Mouse (Mus musculus) layer of hippocampus, adult 9-11 months (tissue): Measurements from ENCODE around the gene Cd300c2.
"Not testable (repeated sequence)": the region's sequence is repeated elsewhere in the genome, so short reads cannot be mapped to it uniquely, and the experiment has no call there.

Source experiments
- DNase-seq: peaks from one replicate; pipeline ENCODE4 v3.0.0; 2022

Gene Cd300c2

DNA sequence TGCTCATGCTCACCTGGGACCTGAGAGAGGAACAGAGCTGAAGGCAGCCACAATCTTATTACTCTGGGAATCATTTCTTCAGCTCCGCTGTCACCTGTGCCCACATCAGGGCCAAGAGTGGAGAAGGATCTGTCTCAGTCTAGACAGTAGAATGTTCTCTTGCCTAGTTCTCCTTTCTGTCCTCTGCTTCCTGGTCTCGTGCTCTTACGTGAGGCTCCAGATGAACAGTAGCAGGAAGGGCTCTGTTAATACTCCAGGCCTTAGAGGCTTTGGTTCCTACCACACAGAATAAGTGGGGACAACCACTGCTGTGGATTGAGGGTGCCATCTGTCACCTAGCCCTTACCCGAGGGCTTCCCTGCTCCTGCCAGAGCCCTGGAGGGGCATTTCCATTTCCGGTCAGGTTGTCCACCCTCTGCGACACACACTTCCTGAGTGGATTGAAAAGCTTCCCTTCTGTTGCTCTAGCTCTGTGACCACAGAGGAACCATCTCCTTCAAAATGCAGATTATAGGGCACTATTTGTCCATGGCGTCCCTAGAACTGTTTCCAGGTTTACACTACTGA, at the start of gene Cd300c2:
Gene Cd300c2, minus strand, starts transcription at position 407 of the 567 bp plus-strand sequence.
- DNase-seq = peak; percentile 24

- no peak for DNase-seq
These were observed 47.7 kb upstream of the Cd300c2 start for GRCm38 (mm10) chr11:115049282-115049895.

DNA sequence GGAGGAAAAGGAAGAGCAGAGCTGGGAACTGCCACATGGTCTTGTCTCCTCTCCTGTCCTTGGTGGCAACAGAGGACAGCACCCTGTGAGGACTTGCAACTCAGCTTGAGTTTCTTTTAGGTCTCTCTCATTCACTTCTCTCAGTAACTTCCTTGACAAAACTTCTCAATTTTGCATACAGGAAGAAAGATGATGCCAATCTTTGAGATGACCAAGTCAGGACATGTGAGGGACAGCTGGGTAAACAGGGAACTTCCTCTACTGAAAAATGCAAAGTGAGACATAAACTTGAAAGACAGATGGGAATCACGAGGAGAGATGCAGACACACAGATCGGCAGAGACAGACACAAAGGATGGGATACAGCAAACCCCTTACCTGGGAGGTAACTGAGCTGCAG, 46.6 kb upstream of the Cd300c2 start, which contains the start of gene Cd300ld3:
Gene Cd300ld3, minus strand, starts transcription at position 151 of the 400 bp plus-strand sequence.
- no peak for DNase-seq

DNA sequence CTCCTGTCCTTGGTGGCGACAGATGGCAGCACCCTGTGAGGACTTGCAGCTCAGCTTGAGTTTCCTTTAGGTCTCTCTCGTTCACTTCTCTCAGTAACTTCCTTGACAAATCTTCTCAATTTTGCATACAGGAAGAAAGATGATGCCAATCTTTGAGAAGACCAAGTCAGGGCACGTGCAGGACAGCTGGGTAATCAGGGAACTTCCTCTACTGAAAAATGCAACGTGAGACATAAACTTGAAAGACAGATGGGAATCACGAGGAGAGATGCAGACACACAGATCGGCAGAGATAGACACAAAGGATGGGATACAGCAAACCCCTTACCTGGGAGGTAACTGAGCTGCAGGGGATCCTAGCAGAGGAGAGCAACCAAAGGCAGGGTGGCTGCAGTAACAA, 36.0 kb upstream of the Cd300c2 start, which contains the start of gene Cd300ld5:
Gene Cd300ld5, minus strand, starts transcription at position 101 of the 400 bp plus-strand sequence.
- DNase-seq = not testable (repeated sequence)

- not testable (repeated sequence) for DNase-seq
These were observed 25.2 kb upstream of the Cd300c2 start, which contains the start of gene Cd300ld4 for GRCm38 (mm10) chr11:115026912-115027311. Gene Cd300ld4 (minus strand): TSS chr11:115027012.

GRCm38 (mm10) chr11:115016093-115016492, 14.4 kb upstream of the Cd300c2 start, which contains the start of gene Cd300ld2:
Gene Cd300ld2 (minus strand): TSS chr11:115016193.
- DNase-seq = not testable (repeated sequence)

DNA sequence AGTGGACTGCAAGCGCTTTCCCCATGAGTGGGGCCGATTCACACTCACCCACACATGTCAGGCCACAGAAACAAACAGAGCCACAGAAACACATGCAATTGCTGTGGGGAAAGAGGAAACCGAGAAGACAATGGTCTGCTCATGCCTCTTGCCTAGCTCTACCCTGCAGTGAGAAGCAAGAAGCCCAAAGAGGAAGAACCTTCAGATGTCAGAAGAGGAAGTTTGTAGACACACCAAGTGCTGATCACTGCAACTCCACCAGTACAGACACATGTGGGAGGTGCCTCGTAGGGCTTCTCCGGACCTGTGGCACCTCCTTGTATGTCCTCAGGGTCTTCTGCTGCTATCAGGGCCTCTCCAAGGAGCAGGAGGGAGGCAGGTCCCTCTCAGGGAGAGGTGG, 2.4 kb upstream of the Cd300c2 start:
- DNase-seq = peak; percentile 43

GRCm38 (mm10) chr11:114989793-114990192, 11.9 kb downstream of the Cd300c2 start, which contains the start of gene Cd300ld:
Gene Cd300ld (minus strand): TSS chr11:114989922.
- no peak for DNase-seq

DNA sequence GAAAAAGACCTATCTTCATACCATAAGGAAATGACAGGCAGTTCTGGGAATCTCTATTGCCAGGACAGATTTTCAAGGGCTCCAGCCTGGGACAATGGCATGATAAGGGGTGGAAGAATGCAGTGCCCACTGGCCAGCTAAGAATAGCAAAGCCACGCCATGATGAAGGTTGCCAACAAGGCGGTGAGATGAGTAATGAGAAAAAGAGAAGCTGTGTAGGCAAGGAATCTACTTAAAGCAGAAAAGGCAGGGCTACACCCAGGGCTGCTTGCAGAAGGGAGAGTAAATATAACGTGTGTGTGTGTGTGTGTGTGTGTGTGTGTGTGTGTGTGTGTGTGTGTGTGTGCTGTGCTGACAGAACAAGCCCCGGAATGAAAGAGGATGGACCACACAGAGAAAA, 19.8 kb downstream of the Cd300c2 start:
- DNase-seq = no peak

DNA sequence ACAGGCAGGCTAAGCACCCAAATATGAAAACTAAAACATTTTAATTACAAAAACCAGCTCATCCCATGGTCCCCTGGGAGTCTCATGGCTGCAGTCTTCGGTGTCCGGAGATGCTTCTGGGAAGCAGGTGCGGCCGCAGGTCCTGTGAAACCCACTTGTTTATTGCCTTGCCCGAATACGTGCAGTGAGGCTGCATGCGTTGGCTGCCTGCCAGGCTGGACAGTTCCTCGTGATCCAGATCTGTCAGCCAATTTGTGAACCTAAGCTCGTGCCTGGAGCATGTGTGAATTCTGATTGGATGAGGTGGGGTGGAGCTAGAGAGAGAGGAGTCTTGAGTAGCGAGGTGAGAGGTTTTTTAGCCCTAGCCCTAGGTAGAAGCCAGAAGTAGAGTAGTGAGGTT, 29.0 kb downstream of the Cd300c2 start:
- no peak for DNase-seq

DNA sequence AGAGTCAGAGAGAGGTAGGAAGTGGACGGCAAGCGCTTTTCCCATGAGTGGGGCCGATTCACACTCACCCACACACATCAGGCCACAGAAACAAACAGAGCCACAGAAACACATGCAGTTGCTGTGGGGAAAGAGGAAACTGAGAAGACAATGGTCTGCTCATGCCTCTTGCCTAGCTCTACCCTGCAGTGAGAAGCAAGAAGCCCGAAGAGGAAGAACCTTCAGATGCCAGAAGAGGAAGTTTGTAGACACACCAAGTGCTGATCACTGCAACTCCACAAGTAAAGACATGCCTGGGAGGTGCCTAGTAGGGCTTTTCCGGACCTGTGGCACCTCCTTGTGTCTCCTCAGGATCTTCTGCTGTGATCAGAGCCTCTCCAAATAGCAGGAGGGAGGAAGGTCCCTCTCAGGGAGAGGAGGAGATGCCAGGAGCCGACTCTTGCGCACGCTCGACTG, 32.9 kb downstream of the Cd300c2 start, which contains the start of gene Cd300c:
Gene Cd300c, minus strand, starts transcription at position 406 of the 456 bp plus-strand sequence.
- DNase-seq = peak; percentile 72

GRCm38 (mm10) chr11:114965182-114965828, 36.4 kb downstream of the Cd300c2 start:
- DNase-seq = peak; percentile 33

GRCm38 (mm10) chr11:114960369-114960768, 41.3 kb downstream of the Cd300c2 start:
- DNase-seq = no peak
